Mouse (Mus musculus): ENCODE data around the gene Cmtm2b.
"Not testable (repeated sequence)": the region's sequence is repeated elsewhere in the genome, so short reads cannot be mapped to it uniquely, and the experiment has no call there.

Cmtm2b gene

GRCm38 (mm10) chr8:104321930-104322329 is at the start of gene Cmtm2b:
Cmtm2b (plus strand) TSS chr8:104322230.
- not testable (repeated sequence) for DNase-seq (ENCODE audit: low read depth)

- not testable (repeated sequence) for DNase-seq (ENCODE audit: low read depth)
These were observed 28.9 kb upstream of the Cmtm2b start, which contains the start of gene Cmtm2a for GRCm38 (mm10) chr8:104293081-104293480. Cmtm2a (minus strand) TSS chr8:104293181.

GRCm38 (mm10) chr8:104294396-104294795 is 27.6 kb upstream of the Cmtm2b start:
- no peak for DNase-seq (ENCODE audit: low read depth)

- DNase-seq (ENCODE audit: low read depth), result not testable (repeated sequence)
These were observed 20.5 kb upstream of the Cmtm2b start for GRCm38 (mm10) chr8:104301577-104301976.

GRCm38 (mm10) chr8:104302536-104302935 is 19.5 kb upstream of the Cmtm2b start:
- not testable (repeated sequence) for DNase-seq (ENCODE audit: low read depth)

GRCm38 (mm10) chr8:104304962-104305361 is 17.1 kb upstream of the Cmtm2b start:
- no peak for DNase-seq (ENCODE audit: low read depth)

- DNase-seq (ENCODE audit: low read depth), result not testable (repeated sequence)
These were observed 13.7 kb upstream of the Cmtm2b start for GRCm38 (mm10) chr8:104308341-104308740.

GRCm38 (mm10) chr8:104309441-104310155 is 12.4 kb upstream of the Cmtm2b start, which contains the start of the genes Gm45711 and Cmtm1:
Gm45711 (minus strand) TSS chr8:104310081.
Cmtm1 (minus strand) TSS chr8:104310145.
- DNase-seq (ENCODE audit: low read depth), result not testable (repeated sequence)

- not testable (repeated sequence) for DNase-seq (ENCODE audit: low read depth)
These were observed 10.0 kb upstream of the Cmtm2b start for GRCm38 (mm10) chr8:104312023-104312422.

GRCm38 (mm10) chr8:104313311-104313710 is 8.7 kb upstream of the Cmtm2b start:
- DNase-seq (ENCODE audit: low read depth), result peak; percentile 37

- not testable (repeated sequence) for DNase-seq (ENCODE audit: low read depth)
These were observed 763 bp upstream of the Cmtm2b start, which contains the start of gene Gm11020 for GRCm38 (mm10) chr8:104321267-104321666. Gm11020 (plus strand) TSS chr8:104321567.

GRCm38 (mm10) chr8:104332665-104333631 is 10.9 kb downstream of the Cmtm2b start:
- DNase-seq (ENCODE audit: low read depth), result peak; percentile 34

GRCm38 (mm10) chr8:104333786-104334185 is 11.8 kb downstream of the Cmtm2b start:
- no peak for DNase-seq (ENCODE audit: low read depth)

- no peak for DNase-seq (ENCODE audit: low read depth)
These were observed 12.2 kb downstream of the Cmtm2b start for GRCm38 (mm10) chr8:104334196-104334595.

GRCm38 (mm10) chr8:104336806-104337205 is 14.8 kb downstream of the Cmtm2b start:
- DNase-seq (ENCODE audit: low read depth), result no peak

GRCm38 (mm10) chr8:104337890-104338289 is 15.9 kb downstream of the Cmtm2b start:
- no peak for DNase-seq (ENCODE audit: low read depth)

GRCm38 (mm10) chr8:104339229-104339982 is 17.4 kb downstream of the Cmtm2b start, which contains the start of gene Cmtm3:
Cmtm3 (plus strand) TSS chr8:104339410.
- peak; percentile 29 for DNase-seq (ENCODE audit: low read depth)

- DNase-seq (ENCODE audit: low read depth), result no peak
These were observed 17.9 kb downstream of the Cmtm2b start for GRCm38 (mm10) chr8:104339983-104340232.

- peak; percentile 94 for DNase-seq (ENCODE audit: low read depth)
These were observed 18.4 kb downstream of the Cmtm2b start for GRCm38 (mm10) chr8:104340233-104341105.

GRCm38 (mm10) chr8:104341106-104341561 is 19.1 kb downstream of the Cmtm2b start:
- peak; percentile 96 for DNase-seq (ENCODE audit: low read depth)

- no peak for DNase-seq (ENCODE audit: low read depth)
These were observed 19.6 kb downstream of the Cmtm2b start for GRCm38 (mm10) chr8:104341678-104342077.

Measured in NIH3T3 (cell line).